Mouse (Mus musculus): ENCODE measurements around the gene Nacc2.

Nacc2 gene

DNA sequence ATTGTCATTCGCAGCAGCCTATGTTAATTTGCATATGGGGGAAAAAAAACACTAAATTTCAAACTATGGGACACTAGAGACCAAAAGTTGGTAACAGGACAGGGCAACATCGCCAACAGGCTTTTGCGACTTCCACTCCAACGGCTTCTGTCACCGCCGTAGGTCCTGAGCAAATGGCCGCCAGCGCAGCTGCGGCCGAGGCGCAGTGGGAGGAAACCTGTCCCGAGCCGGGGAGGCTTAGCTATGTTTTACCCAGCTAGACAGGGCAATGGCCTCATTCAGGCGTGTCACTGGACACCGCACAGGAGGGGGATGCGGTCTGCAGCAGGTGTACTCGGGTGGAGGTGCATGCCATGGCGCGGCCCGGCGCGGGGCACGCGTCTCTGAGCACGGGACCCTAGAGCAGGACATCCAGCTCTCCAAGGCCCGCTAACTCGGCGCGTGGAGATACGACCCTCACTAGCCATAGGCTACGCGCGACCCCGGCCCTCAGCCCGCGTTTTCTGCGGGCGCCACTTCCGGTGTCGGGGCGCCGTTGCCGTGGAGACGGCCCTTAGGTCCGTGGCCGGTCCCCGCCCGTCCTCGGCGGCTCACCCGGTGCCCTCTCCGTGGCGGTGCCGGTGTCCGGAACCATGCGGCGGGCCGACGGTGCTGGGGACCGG is 16.7 kb upstream of the Nacc2 start:
- DNase-seq (ENCODE audit: low spot score), result no peak

DNA sequence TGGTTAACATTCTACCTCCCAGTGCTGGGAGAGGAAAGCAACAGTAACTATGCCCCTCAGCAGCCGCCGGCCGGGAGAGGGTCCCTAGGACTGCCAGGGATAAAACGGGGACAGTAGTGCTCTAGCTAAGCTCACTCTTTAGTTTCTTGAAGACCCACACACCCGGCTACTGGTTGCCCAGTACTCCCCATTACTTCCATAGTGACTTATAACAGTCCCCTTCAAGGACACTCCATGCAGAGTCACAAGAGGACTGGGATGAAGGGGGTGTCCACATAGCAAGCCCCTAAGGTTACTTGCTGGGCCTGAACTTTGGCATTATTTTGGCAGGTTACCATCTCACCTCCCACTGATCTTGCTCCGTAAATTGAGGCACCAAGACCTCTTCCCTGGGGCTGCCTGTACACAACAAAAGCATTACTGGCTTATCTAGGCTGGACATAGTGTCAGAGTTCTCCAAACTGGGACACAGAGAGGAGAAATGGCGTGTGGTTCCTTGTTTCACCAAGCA is 16.1 kb upstream of the Nacc2 start:
- no peak for DNase-seq (ENCODE audit: low spot score)

DNA sequence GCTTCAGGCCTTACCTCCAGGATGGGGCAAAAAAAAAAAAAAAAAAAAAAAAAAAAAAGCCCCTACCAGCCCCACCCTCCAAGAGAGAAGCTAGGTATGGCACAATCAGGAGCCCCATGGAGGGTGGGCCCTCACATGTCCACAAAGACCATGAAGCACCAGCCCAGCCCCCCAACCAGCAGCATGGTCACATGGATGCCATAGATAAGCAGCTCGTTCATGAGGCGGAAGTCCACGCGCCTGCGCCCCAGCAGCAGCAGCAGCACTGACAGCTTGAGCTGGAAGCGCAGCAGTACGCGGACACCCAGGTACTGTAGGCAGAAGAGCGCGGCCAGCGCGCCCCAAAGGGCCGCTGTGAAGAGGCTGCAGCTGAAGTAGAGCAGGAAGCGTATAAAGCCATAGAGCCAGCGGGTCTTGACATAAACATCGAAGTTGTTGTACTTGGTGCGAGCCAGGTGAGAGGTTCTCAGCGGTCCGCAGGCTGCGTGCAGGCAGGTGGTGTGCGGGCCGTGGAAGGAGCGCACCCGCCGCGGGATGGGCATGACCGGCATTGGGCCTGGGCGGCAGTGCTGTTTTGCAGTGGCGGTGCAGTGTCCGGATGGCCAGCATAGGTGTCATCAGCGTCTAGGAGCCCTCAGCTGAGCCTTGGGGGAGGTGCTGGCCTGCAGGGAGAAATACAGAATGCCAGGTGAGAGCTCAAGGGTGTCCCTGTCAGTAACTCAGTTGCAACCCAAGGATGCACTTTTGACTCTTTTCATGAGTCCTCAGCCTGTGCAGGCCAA is 15.4 kb upstream of the Nacc2 start:
- DNase-seq (ENCODE audit: low spot score), result no peak

DNA sequence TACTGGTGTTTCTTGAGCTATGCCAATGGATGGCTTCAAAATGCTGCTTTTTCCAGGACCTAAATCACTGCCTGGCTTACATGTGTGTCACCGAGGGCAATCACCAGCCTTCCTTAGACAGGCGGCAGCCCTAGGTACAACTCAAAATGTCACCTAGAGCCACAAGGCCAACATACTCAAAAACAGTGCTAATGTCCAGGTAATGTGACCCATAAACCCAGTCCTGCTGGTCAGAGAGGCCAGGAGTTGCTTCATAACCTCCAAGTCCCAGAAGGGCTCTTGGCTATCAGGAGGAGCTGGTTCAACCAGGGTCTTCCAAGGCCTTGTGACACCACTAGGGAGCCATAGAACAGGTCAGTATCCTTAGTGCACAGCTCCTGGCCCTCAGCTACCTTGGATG is 11.6 kb upstream of the Nacc2 start:
- DNase-seq (ENCODE audit: low spot score), result no peak

DNA sequence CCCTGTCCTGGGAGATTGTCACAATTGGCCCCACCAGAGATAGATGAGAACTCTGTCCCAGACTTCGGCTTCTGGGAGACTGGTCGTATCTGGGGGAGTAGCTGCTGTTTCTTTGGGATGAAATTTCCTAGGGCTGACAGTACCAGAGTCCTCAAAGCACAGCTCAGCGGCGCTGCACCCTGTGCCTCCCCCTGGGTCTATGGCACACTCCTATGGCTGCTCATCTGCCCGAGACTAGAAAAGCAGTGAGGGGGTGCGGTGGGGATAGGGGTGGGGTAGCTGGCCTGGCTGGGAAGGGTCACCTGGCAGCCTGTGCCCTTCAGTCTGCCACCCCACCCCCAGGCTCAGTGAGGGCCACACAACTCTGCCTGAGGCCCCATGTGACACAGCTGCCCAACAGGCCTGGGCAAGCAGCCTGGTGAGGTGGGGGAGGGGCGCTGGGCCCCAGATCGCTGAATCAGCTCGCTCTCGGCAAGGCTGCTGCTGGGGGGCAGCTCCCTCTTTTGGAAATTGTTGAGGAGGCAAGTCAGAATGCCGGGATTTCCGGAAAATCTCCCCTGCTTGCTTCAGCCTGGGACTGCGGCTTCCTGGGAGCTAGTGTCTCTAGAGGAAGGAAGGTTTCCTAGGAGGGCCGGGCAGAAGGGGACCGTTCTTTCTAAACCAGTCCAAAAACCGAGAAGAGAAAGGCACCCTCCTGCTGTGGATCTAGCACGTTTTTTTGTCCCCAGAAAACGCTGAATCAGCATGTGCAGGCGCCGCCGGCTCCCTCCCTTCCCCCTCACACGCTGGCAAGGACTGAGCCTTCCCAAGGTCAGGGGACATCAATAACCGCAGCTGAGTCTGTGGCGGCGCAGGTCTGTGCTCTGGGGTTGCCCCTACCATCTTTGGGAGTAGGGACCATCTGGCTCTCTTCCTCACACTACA is 9.9 kb upstream of the Nacc2 start:
- peak; percentile 67 for DNase-seq (ENCODE audit: low spot score)

DNA sequence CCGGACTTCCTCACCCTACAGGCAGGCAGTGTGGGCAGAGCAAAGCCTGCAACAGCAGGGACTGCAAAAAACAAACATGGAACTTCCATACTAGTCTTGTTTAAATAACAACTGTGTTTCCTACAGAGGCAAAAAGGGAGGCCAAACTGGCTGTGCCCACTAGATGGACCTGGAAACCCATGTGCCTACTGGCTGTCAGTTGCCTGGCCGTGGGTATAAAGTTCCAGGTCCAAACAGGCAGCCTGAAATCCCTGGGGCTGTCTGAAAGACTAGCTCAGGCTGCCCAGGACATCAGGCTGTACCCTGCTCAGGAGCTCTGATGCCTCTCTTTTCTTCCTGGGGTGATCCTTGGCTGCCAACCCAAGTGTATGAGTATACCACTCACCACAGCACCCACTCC is 8.3 kb upstream of the Nacc2 start:
- no peak for DNase-seq (ENCODE audit: low spot score)

DNA sequence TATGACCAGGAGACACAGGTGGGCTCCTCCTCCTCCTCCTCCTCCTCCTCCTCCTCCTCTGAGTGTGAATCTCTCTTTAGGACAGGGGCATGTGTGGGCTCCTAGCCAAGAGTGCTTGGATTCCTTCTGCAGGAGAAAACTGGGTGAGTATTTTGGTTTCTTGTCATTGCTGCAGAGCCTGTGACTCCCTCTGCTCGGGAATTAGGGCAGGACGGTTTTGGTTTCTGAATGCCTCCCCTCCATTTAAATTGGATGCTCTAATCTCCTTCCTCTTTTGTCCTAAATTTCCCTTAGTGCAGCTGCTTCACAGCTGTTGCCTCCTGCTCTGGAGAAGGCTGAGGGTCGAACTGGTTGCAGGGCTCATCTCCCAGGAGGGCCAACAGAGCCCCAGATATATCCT is 6.9 kb upstream of the Nacc2 start:
- DNase-seq (ENCODE audit: low spot score), result no peak

DNA sequence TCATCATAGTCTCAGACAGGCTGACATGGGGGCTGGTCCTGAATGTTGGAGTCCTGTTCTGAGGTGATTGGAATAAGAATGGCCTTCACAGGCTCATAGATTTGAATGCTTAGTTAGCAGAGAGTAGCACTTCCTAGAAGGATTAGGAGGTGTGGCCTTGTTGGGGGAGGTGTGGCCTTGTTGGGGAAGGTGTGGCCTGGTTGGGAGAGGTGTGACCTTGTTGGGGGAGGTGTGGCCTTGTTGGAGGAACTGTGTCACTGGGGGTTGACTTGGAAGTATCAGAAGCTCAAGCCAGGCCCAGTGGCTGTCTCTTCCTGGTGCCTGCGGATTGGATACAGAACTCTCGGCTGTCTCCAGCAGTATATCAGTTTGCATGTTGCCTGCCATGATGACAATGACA is 6.3 kb upstream of the Nacc2 start:
- DNase-seq (ENCODE audit: low spot score), result no peak

DNA sequence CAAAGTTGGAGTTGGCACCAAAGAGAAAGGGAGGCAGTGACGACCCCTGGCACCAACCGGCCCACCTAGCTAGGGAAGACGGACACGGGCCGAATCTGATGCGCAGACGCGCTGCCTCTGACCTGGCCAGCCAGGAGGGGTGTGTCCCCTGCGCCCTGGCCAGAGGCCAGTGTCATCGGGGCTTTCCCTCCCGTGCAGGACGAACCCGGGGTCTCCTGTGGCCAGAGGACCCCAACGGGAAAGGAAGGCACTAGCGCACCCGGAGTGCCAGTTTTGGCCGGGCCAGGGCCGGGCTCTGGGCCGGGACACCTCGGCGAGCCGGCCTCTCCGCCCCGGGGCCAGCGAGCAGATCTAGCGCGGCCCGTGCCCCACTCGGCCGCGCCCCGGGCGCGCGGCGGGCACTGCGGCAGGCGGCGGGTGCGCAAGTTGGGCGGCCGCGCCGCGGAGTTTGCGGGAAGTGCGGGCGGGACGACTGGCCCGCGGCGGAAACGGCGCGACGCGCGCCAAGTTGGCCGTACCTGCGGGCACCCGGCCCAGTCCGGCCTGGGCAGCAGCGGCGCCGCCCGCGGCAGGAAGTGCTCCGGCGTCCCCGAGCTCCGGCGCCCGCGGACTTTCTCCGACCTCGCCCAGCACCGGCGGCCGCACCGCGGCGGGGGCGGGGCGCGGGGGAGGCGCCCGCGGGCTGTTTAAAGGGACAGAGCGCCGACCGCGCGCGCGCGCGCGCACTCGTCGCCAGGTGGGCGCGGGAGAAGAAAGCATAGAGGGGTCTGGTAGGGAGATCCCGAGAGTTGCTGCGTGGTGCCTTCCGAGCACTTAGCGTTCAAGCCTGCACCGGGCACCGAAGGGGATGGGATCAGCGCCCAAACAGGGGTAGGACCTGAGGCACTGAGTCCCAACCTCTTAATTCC is 595 bp downstream of the Nacc2 start:
- peak; percentile 42 for DNase-seq (ENCODE audit: low spot score)

DNA sequence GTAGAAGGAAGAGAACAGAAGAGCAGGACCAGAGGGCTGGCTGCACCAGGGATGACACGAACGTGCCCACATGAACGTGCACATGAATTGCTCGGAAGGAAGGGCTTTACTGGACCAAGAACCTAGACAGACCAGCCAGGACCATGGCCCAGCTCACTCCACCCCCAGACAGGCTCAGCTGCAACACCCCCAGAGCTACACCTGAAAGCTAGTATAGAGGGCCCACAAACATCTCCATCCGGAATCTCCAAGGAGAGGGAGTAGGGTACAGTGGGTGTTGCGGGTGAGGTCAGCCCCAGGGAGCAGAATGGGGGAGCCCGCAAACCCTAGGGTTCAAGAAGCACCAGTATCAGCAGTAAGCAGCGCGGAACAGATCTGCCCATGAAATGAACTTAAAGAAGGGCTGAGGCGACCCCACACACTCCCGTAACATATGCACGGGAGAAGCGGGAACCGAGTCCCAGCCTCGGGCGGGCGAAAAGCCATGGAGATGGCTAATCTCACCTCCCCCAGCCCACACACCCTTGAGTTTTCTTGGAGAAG is 1.4 kb downstream of the Nacc2 start:
- DNase-seq (ENCODE audit: low spot score), result no peak

DNA sequence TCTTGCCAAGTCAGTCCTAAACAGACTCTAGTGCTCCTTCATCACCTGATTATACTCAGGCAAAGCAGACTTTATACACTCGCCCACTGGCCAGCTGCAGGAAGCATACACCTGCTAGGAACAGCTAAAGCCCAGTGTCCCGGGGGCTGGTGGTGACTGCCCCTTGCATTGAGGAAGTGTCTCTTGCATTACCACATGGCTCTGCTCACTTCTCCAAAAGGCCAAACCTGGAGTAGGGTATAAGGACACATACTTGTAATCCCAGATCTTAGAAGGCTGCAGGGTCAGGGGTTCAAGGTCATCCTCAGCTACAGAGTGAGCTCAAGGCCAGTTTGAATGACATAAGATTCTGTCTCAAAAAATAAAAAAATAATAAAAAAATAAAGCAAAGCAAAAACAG is 3.4 kb downstream of the Nacc2 start:
- DNase-seq (ENCODE audit: low spot score), result no peak

DNA sequence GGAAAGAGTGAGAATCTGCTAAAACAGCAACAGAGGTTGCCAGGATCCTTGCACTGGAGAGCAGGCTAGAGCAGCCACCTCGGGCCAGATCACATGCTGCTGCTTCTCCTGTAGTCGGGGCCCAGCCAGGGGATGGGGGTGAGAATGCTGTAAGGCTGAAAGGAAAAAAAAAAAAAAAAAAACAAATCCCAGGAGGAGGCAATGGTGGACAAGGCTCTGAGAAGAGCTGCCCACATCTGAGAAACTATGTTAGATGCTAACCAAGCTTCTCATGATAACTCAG is 3.8 kb downstream of the Nacc2 start:
- DNase-seq (ENCODE audit: low spot score), result no peak

DNA sequence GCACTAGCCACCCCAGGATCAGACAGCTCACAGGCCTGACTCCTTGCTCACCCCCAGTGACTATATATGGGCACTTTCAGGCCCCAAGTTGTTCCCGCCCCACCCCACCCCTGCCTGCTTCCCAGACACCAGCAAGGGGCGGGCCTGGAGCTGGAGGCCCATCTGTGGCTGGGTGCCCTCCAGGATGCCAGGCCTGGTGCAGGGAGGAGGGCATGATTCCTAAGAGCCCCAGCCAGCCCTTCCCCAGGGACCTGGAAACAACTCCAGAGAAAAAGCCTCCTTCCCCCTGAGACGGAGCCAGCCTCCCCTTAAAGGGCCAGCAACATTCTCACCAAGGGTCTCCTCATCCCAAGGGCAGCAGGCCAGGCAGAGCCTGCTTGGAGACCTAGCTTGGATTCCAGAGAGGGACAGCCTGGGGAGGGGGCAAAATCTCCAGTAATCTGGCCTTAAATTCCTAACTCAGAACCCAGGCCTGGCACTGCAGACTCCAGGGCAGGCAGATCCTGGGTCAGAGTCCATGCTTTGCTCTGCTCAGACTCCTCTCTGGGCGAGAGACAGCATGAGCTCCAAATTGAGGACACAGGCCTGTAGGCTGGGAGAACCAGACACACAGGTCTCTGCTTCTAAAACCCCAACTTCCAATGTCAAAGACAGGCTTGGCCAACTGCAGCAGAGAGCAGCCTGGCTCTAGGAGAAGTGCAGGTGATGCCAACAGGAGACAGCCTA is 4.3 kb downstream of the Nacc2 start:
- no peak for DNase-seq (ENCODE audit: low spot score)

DNA sequence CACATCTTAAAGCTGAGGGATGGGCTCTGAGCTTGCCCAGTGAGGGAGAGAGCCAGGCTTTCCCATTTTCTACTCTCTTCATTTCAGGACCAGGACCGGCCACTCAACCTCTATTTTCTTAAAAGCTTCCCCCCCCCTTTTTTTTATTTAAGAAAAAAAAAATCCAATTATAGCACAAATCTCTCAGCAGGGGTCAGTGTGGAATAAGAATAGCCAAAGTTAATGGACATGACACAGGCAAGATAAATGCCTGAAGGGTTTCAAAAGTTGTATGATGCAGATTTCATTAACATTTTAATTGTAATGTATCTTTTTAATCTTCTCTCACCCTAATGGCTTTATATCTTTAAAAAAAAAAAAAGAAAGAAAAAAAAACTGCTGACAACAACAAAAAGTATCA is 5.4 kb downstream of the Nacc2 start:
- DNase-seq (ENCODE audit: low spot score), result no peak

DNA sequence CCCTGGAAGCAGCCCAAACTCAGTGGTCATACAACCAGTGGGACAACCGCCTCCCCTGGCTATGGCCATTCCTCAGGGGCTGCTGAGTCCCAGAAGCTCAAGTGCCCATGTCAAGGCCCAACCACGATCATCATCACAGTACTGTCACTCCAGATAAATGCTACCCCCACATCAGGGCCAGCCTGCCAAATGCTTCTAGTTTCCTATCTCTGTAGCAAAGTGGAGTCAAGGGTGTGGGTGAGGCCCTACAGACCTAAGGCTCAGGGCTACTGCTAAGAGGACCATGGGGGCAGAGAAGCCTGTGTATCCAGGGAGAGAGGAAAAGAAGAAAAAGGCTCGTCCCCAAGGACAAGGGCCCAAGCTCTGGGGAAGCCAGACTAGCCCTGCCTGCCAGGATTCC is 6.5 kb downstream of the Nacc2 start:
- no peak for DNase-seq (ENCODE audit: low spot score)

DNA sequence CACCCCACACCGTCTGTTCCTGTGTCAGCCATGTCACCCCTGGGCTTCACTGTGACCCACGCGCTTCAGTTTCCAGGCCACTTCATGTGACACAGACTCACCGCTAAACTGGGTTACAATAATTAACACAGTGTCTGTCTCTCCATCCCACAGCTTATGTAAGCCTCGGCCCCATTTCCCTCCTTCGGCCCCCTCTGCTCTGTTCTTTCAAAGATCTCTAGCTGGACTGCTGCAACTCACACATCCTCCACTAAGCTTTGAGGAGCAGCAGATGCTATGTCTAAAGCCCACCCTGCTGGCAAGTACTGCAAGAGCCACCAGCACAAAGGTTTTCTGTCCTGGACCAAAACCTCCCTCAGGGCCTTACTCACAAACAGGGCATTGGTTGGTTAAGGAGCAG is 7.8 kb downstream of the Nacc2 start:
- DNase-seq (ENCODE audit: low spot score), result no peak

DNA sequence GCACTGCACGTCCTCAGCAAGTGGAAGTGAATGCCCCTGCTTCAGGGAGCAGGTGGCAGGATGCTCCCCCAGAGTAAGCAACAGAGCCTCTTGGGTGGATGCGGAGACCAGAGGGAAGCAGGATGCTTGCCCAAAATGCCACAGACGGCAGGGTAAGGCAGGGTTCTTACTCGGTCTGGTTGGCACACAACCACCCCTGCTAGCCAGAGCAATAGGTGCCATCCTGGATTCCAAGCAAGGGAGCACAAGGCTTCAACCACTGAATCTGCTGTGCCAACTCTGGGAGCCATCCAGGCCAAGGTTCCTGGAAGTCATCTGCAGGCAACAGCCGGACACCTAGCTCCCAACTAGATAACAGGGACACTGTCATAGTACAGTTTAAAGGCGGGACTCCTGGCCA is 14.8 kb downstream of the Nacc2 start:
- DNase-seq (ENCODE audit: low spot score), result no peak

DNA sequence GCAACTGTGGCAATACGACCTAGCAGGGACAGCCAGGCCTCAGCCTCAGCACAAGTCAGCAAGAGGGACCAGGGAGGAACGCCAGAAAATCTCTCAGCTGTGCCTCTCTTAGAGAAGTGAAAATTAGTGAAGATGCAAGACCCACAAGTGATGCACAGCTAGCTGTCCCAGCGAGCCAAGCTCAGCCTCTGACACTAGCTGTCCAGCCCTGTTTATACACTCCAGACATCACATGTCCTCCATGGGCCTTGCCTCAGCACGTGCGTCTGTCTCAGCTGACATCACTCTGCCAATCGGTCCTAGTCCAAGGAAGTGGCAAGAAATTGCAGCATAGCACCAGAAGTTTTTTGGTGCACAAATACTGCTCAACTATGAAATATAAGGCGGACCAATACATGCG is 16.0 kb downstream of the Nacc2 start:
- no peak for DNase-seq (ENCODE audit: low spot score)

DNA sequence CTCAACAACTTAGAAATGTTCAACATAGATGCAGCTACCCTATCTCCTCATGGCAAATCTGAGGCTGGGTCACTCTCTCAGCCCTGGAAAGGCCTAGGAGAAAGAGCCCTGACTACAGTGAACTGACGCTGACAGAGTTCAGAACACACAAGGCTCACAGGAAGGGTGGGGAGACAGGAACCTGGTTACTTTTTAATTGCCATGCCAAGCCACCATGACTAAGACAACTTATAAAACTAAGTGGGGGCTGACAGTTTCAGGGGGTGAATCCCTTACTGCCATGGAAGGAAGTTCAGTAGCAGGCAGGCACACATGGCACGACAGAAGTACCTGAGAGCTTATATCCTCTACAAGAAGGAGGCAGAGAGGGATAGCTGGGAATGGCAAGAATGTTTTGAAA is 16.8 kb downstream of the Nacc2 start:
- no peak for DNase-seq (ENCODE audit: low spot score)

DNA sequence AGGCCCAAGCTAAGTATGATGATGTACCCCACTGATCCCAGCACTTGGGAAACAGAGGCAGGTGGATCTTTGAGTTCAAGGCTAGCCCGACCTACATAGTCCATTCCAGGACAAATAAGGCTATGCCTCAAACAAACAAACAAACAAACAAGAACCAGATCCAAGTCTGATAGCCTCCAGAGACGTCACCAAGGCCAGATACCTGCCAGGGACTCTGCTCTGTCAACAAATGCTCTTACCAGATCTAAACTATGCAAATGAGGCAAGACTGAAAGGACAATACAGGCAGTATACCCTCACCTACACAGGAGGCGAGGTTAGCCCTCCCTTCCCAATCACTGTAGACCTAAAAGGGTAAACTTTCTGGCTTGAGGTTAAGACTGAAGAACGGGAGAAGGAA is 22.7 kb downstream of the Nacc2 start:
- no peak for DNase-seq (ENCODE audit: low spot score)

DNA sequence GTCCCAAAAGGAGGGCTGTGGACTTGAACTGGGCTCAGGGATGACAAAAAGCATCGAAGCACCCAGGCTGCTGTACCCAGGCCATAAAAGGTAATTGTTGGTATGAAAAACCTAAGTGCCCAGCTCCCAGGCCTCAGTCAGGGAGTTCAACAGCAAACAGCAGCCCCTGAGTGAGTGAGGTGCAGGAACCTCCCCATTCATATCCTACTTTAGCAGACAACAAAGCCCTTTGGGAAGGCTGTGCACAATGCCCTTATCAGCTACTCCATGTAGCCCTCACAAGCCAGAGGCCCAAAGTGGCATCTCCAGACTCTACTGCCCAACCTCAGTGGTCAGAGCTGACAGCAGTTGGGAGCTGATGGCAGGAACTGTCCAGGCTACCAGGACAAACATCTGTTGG is 23.2 kb downstream of the Nacc2 start:
- no peak for DNase-seq (ENCODE audit: low spot score)

Measured in ovary, postnatal 10 days (tissue).